Mouse (Mus musculus) megakaryocyte, embryonic 14.5 days (primary cell): ENCODE data around the gene Mslnl.

Source experiments
- FLI1 ChIP-seq: IDR thresholded peaks from 2 replicates; pipeline ENCODE4 v1.6.1; 2012; ENCODE audit warnings: low read length, inconsistent platforms, mixed read lengths
- GATA1 ChIP-seq: IDR thresholded peaks from 3 replicates; pipeline ENCODE4 v1.6.1; 2012; ENCODE audit warnings: mixed read lengths, low read length, inconsistent platforms, borderline replicate concordance

DNA sequence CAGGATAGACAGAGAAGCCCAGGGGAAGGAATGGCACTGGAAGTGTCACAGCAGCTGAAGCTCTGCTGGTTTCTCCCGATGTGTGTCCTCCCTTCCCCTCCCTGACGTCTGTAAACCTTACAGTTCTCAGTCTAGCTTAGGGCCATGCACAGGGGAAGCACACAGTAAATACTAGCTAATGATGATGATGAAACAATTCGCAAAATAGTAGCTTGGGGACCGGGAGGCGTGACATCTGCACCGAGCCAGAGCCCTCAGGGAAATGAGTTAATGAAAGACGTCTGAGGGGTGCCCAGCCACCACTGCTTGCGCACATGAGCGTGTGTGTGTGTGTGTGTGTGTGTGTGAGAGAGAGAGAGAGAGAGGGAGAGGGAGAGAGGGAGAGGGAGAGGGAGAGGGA, 33.5 kb downstream of the Mslnl start:
- TF ChIP-seq GATA1 (no peak), FLI1 (no peak)
